Mouse (Mus musculus): ENCODE data around the gene Notch1. TPM values are rescaled to one million over a fixed set of nuclear protein-coding genes. Genes with fewer than 3 reads are reported as not detected.
A peak's percentile ranks its signal among the peaks of the same experiment; 100 is the strongest.

Notch1 gene
- polyA plus RNA-seq, 2 experiments: 1.7 to 2.1 TPM

GRCm38 (mm10) chr2:26418120-26418519 lies 98.3 kb downstream of the Notch1 start:
- no peaks in the 10 kb centered on the region for H3K9me3 ChIP-seq (ENCODE audit: control insufficient read depth, low read length)
- no peaks in the 10 kb centered on the region for H3K27me3 ChIP-seq (ENCODE audit: control insufficient read depth, insufficient read depth, low read length)
- TF ChIP-seq CTCF (IDR thresholded peaks at IDR 0.05; ENCODE audit: low read depth) (no peak), EP300 (IDR thresholded peaks at IDR 0.05; ENCODE audit: low read depth) (no peak)
- H3K4me1 ChIP-seq (replicated peaks; ENCODE audit: control insufficient read depth in 2 of 2, insufficient read depth in 2 of 2, low read length in 1 of 2): peaks cover 3 to 4% of the 10 kb centered on the region in 2 experiments; a peak in 3 of 4 replicates
- WGBS (ENCODE audit: insufficient replicate concordance): 48% methylated on average over 1 of the region's 1 CpGs
- H3K27ac ChIP-seq: no peak overlapping the region
- no peak overlapping the region for H3K4me3 ChIP-seq (ENCODE audit: insufficient read depth in 1 of 2, low read depth in 2 of 2, low read length in 2 of 2)
- no peak overlapping the region for H3K9ac ChIP-seq (replicated peaks)
- no peak overlapping the region for H3K4me2 ChIP-seq (ENCODE audit: low read depth)
- H3K36me3 ChIP-seq (replicated peaks; ENCODE audit: control insufficient read depth, insufficient read depth, low read depth): peaks cover 25% of the 10 kb centered on the region
- DNase-seq (ENCODE audit: low read depth in 3 of 3, low spot score in 3 of 3) (no peak), ATAC-seq (ENCODE audit: insufficient read depth) (no peak)

DNA sequence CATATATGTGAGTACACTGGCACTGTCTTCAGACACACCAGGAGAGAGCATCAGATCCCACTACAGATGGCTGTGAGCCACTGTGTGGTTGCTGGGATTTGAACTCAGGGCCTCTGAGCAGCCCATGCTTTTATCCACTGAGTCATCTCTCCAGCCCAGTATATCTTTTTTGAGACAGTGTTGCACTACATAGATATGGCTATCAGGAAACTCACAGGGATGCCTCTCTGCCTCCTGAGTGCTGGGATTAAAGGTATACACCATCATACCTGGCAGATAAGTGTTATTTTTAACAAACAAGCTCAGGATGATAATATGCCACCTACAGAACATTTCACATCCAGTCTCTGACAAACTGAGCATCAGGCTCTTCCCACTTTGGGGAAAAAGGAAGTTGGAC lies 99.4 kb downstream of the Notch1 start:
- TF ChIP-seq CTCF (IDR thresholded peaks at IDR 0.05; ENCODE audit: low read depth) (no peak), EP300 (IDR thresholded peaks at IDR 0.05; ENCODE audit: low read depth) (peak; percentile 72)
- ATAC-seq (ENCODE audit: insufficient read depth) (peak; percentile 55), DNase-seq (ENCODE audit: low read depth in 3 of 3, low spot score in 3 of 3) (peak in 1 of 3 experiments; percentile 24)
- H3K27ac ChIP-seq: no peak overlapping the region
- no peak overlapping the region for H3K4me2 ChIP-seq (ENCODE audit: low read depth)
- no peaks in the 10 kb centered on the region for H3K27me3 ChIP-seq (ENCODE audit: control insufficient read depth, insufficient read depth, low read length)
- H3K9ac ChIP-seq (replicated peaks): no peak overlapping the region
- peaks cover 19% of the 10 kb centered on the region for H3K36me3 ChIP-seq (replicated peaks; ENCODE audit: control insufficient read depth, insufficient read depth, low read depth)
- no peaks in the 10 kb centered on the region for H3K9me3 ChIP-seq (ENCODE audit: control insufficient read depth, low read length)
- no peak overlapping the region for H3K4me3 ChIP-seq (ENCODE audit: insufficient read depth in 1 of 2, low read depth in 2 of 2, low read length in 2 of 2)
- peaks cover 3 to 4% of the 10 kb centered on the region in 2 experiments; a peak in 3 of 4 replicates for H3K4me1 ChIP-seq (replicated peaks; ENCODE audit: control insufficient read depth in 2 of 2, insufficient read depth in 2 of 2, low read length in 1 of 2)

DNA sequence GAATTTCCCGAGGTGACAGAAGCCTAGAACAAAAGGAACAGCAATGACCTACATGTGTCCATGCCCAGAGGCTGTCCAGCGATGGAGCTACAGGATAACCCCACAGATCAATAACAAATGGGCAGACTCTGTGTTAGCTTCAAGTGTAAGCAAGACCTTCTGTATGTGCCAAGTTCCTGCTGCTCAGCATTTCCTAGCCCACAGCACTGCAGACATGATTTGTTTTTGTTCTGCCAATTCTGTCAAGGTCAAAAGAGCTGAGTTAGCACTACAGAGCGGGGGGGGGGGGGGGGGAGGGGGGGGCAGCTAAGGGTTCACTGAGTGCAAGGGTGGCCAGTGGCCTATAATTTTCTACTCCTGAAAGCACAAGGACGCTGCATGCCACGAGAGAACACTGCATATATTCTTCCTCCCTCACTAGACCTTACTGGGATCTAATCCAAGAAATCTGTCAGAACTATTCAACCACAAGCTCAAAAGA lies 105.5 kb downstream of the Notch1 start:
- Histone ChIP-seq H3K4me1 (replicated peaks; ENCODE audit: control insufficient read depth in 2 of 2, insufficient read depth in 2 of 2, low read length in 1 of 2) (peaks cover 11 to 15% of the 10 kb centered on the region in 2 experiments), H3K27ac (no peak overlapping the region), H3K36me3 (replicated peaks; ENCODE audit: control insufficient read depth, insufficient read depth, low read depth) (peaks cover 7% of the 10 kb centered on the region), H3K27me3 (ENCODE audit: control insufficient read depth, insufficient read depth, low read length) (no peaks in the 10 kb centered on the region), H3K4me3 (ENCODE audit: insufficient read depth in 1 of 2, low read depth in 2 of 2, low read length in 2 of 2) (no peak overlapping the region), H3K9ac (replicated peaks) (no peak overlapping the region), H3K9me3 (ENCODE audit: control insufficient read depth, low read length) (no peaks in the 10 kb centered on the region), H3K4me2 (ENCODE audit: low read depth) (no peak overlapping the region)
- WGBS (ENCODE audit: insufficient replicate concordance): 66% methylated on average over 5 of the region's 5 CpGs
- DNase-seq (ENCODE audit: low read depth in 3 of 3, low spot score in 3 of 3) (no peak), ATAC-seq (ENCODE audit: insufficient read depth) (no peak)
- no peak for TF ChIP-seq EP300 (IDR thresholded peaks at IDR 0.05; ENCODE audit: low read depth)
- TF ChIP-seq CTCF (IDR thresholded peaks at IDR 0.05; ENCODE audit: low read depth): no peak

DNA sequence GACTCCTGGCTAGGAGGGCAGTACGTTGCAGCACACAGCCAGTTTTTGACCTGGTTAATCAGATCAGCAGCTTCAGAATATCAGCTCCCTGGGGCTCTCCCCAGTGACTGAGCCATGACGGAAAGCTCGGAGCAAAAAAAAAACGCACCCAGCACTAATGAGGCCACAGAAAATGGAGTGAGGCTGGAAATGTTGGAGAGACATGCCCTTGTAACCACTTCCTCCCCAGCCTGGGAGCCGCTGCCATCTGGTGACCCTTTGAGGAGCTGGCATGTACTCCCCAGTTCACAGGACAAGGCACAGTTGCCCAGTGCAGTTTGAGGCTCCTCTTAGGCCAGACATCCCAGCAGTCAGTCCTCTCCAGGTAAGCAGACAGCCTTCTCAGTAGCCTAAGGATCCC lies 106.4 kb downstream of the Notch1 start:
- Histone ChIP-seq H3K9me3 (ENCODE audit: control insufficient read depth, low read length) (no peaks in the 10 kb centered on the region), H3K27ac (no peak overlapping the region), H3K27me3 (ENCODE audit: control insufficient read depth, insufficient read depth, low read length) (no peaks in the 10 kb centered on the region), H3K9ac (replicated peaks) (no peak overlapping the region), H3K36me3 (replicated peaks; ENCODE audit: control insufficient read depth, insufficient read depth, low read depth) (peaks cover 4% of the 10 kb centered on the region; the same call in 1 of the 2 replicates), H3K4me2 (ENCODE audit: low read depth) (no peak overlapping the region), H3K4me1 (replicated peaks; ENCODE audit: control insufficient read depth in 2 of 2, insufficient read depth in 2 of 2, low read length in 1 of 2) (peaks cover 11 to 15% of the 10 kb centered on the region in 2 experiments), H3K4me3 (ENCODE audit: insufficient read depth in 1 of 2, low read depth in 2 of 2, low read length in 2 of 2) (no peak overlapping the region)
- ATAC-seq (ENCODE audit: insufficient read depth) (no peak), DNase-seq (ENCODE audit: low read depth in 3 of 3, low spot score in 3 of 3) (no peak)
- 58% methylated on average over 5 of the region's 5 CpGs for WGBS (ENCODE audit: insufficient replicate concordance)
- TF ChIP-seq EP300 (IDR thresholded peaks at IDR 0.05; ENCODE audit: low read depth): no peak
- TF ChIP-seq CTCF (IDR thresholded peaks at IDR 0.05; ENCODE audit: low read depth): peak; percentile 24; the same call in 1 of the 2 replicates

DNA sequence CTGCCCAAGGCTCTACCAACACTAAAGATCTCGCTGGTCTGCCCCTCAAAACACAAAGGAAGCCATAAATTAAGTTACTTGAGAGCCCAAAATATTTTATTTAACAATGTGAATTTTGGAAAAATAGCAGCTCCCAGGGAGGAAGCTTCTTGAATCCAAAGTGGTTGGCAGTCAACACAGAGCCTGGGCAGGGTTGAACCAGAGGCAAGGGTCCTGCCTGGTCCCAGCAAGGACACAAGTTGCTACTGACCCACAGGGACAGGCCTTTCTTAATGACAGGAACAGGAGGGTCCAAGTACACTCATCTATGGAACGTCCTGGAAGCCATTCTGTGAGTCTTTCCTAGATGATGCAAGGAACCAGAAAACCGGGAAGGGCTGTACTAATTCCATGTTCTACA lies 107.1 kb downstream of the Notch1 start:
- WGBS (ENCODE audit: insufficient replicate concordance): 58% methylated on average over 3 of the region's 3 CpGs
- TF ChIP-seq CTCF (IDR thresholded peaks at IDR 0.05; ENCODE audit: low read depth): no peak
- no peak for TF ChIP-seq EP300 (IDR thresholded peaks at IDR 0.05; ENCODE audit: low read depth)
- no peak overlapping the region for H3K27ac ChIP-seq
- H3K9ac ChIP-seq (replicated peaks): peak overlapping the region; percentile 53; the same call in 1 of the 2 replicates
- ATAC-seq (ENCODE audit: insufficient read depth) (peak; percentile 8; the same call in 1 of the 2 replicates), DNase-seq (ENCODE audit: low read depth in 3 of 3, low spot score in 3 of 3) (no peak)
- H3K4me2 ChIP-seq (ENCODE audit: low read depth): peak overlapping the region; percentile 90
- no peaks in the 10 kb centered on the region for H3K27me3 ChIP-seq (ENCODE audit: control insufficient read depth, insufficient read depth, low read length)
- H3K9me3 ChIP-seq (ENCODE audit: control insufficient read depth, low read length): no peaks in the 10 kb centered on the region
- peaks cover 11 to 15% of the 10 kb centered on the region in 2 experiments for H3K4me1 ChIP-seq (replicated peaks; ENCODE audit: control insufficient read depth in 2 of 2, insufficient read depth in 2 of 2, low read length in 1 of 2)
- peaks cover 4% of the 10 kb centered on the region; the same call in 1 of the 2 replicates for H3K36me3 ChIP-seq (replicated peaks; ENCODE audit: control insufficient read depth, insufficient read depth, low read depth)
- peak overlapping the region in 1 of 2 experiments; percentile 91; a peak in 2 of 4 replicates for H3K4me3 ChIP-seq (ENCODE audit: insufficient read depth in 1 of 2, low read depth in 2 of 2, low read length in 2 of 2)

Measured in liver, embryonic 14.5 days (tissue).